Mouse (Mus musculus): ENCODE measurements around the gene Hoxc5. TPM values are rescaled to one million over a fixed set of nuclear protein-coding genes. Genes with fewer than 3 reads are reported as not detected.

Hoxc5 gene
- polyA plus RNA-seq, 1 experiment from 2014 or later: 20.3 TPM

- Histone ChIP-seq H3K4me2 (replicated peaks; ENCODE audit: low read depth, low read length) (no peak overlapping the region), H3K9ac (replicated peaks; ENCODE audit: low read depth, low read length) (no peak overlapping the region), H3K9me3 (ENCODE audit: control insufficient read depth, low read depth, low read length) (no peaks in the 10 kb centered on the region), H3K27me3 (ENCODE audit: control insufficient read depth, insufficient read depth, low read length) (peaks cover 87% of the 10 kb centered on the region), H3K4me1 (ENCODE audit: control insufficient read depth, insufficient read depth, low read length) (no peaks in the 10 kb centered on the region), H3K27ac (ENCODE audit: low read length) (no peak overlapping the region), H3K4me3 (ENCODE audit: low read depth, low read length) (no peak overlapping the region), H3K36me3 (ENCODE audit: control insufficient read depth, insufficient read depth, low read length) (no peaks in the 10 kb centered on the region)
- 3% methylated on average over 34 of the region's 34 CpGs for WGBS
- ATAC-seq (ENCODE audit: insufficient number of reproducible peaks, insufficient read depth, low FRiP score, low read depth): no peak
Measured at GRCm38 (mm10) chr15:102939256-102940155, 27.7 kb upstream of the Hoxc5 start.

GRCm38 (mm10) chr15:102942739-102943467 lies 24.3 kb upstream of the Hoxc5 start:
- no peak overlapping the region; the same call in 1 of the 2 replicates for H3K4me3 ChIP-seq (ENCODE audit: low read depth, low read length)
- H3K4me2 ChIP-seq (replicated peaks; ENCODE audit: low read depth, low read length): 0 out of 2 replicates have a peak overlapping the region, but pooled peaks have one; percentile 17
- H3K27me3 ChIP-seq (ENCODE audit: control insufficient read depth, insufficient read depth, low read length): peaks cover 82% of the 10 kb centered on the region
- H3K36me3 ChIP-seq (ENCODE audit: control insufficient read depth, insufficient read depth, low read length): no peaks in the 10 kb centered on the region
- ATAC-seq (ENCODE audit: insufficient number of reproducible peaks, insufficient read depth, low FRiP score, low read depth): no peak
- no peak overlapping the region for H3K27ac ChIP-seq (ENCODE audit: low read length)
- no peaks in the 10 kb centered on the region for H3K4me1 ChIP-seq (ENCODE audit: control insufficient read depth, insufficient read depth, low read length)
- no peaks in the 10 kb centered on the region for H3K9me3 ChIP-seq (ENCODE audit: control insufficient read depth, low read depth, low read length)
- under 1% methylated on average over 46 of the region's 53 CpGs for WGBS
- no peak overlapping the region for H3K9ac ChIP-seq (replicated peaks; ENCODE audit: low read depth, low read length)

- 5% methylated on average over 5 of the region's 5 CpGs for WGBS
Measured at GRCm38 (mm10) chr15:102943468-102943813, 23.8 kb upstream of the Hoxc5 start.

GRCm38 (mm10) chr15:102945185-102946077 lies 21.8 kb upstream of the Hoxc5 start:
- ATAC-seq (ENCODE audit: insufficient number of reproducible peaks, insufficient read depth, low FRiP score, low read depth): no peak
- no peaks in the 10 kb centered on the region for H3K36me3 ChIP-seq (ENCODE audit: control insufficient read depth, insufficient read depth, low read length)
- H3K4me2 ChIP-seq (replicated peaks; ENCODE audit: low read depth, low read length): no peak overlapping the region
- H3K9me3 ChIP-seq (ENCODE audit: control insufficient read depth, low read depth, low read length): no peaks in the 10 kb centered on the region
- no peak overlapping the region for H3K9ac ChIP-seq (replicated peaks; ENCODE audit: low read depth, low read length)
- H3K27me3 ChIP-seq (ENCODE audit: control insufficient read depth, insufficient read depth, low read length): peaks cover 80% of the 10 kb centered on the region
- 12% methylated on average over 22 of the region's 22 CpGs for WGBS
- no peaks in the 10 kb centered on the region for H3K4me1 ChIP-seq (ENCODE audit: control insufficient read depth, insufficient read depth, low read length)
- no peak overlapping the region for H3K4me3 ChIP-seq (ENCODE audit: low read depth, low read length)
- H3K27ac ChIP-seq (ENCODE audit: low read length): no peak overlapping the region

More at GRCm38 (mm10) chr15:102943468-102943813, 23.8 kb upstream of the Hoxc5 start:
- ATAC-seq (ENCODE audit: insufficient number of reproducible peaks, insufficient read depth, low FRiP score, low read depth): no peak
- Histone ChIP-seq H3K36me3 (ENCODE audit: control insufficient read depth, insufficient read depth, low read length) (no peaks in the 10 kb centered on the region), H3K9me3 (ENCODE audit: control insufficient read depth, low read depth, low read length) (no peaks in the 10 kb centered on the region), H3K27ac (ENCODE audit: low read length) (no peak overlapping the region), H3K4me1 (ENCODE audit: control insufficient read depth, insufficient read depth, low read length) (no peaks in the 10 kb centered on the region), H3K4me2 (replicated peaks; ENCODE audit: low read depth, low read length) (no peak overlapping the region), H3K9ac (replicated peaks; ENCODE audit: low read depth, low read length) (no peak overlapping the region), H3K4me3 (ENCODE audit: low read depth, low read length) (no peak overlapping the region), H3K27me3 (ENCODE audit: control insufficient read depth, insufficient read depth, low read length) (peaks cover 83% of the 10 kb centered on the region)

GRCm38 (mm10) chr15:102947276-102947675 lies 20.0 kb upstream of the Hoxc5 start:
- Histone ChIP-seq H3K9me3 (ENCODE audit: control insufficient read depth, low read depth, low read length) (no peaks in the 10 kb centered on the region), H3K4me1 (ENCODE audit: control insufficient read depth, insufficient read depth, low read length) (no peaks in the 10 kb centered on the region), H3K4me2 (replicated peaks; ENCODE audit: low read depth, low read length) (no peak overlapping the region), H3K4me3 (ENCODE audit: low read depth, low read length) (no peak overlapping the region), H3K27me3 (ENCODE audit: control insufficient read depth, insufficient read depth, low read length) (peaks cover 78% of the 10 kb centered on the region), H3K27ac (ENCODE audit: low read length) (no peak overlapping the region), H3K36me3 (ENCODE audit: control insufficient read depth, insufficient read depth, low read length) (no peaks in the 10 kb centered on the region), H3K9ac (replicated peaks; ENCODE audit: low read depth, low read length) (no peak overlapping the region)
- ATAC-seq (ENCODE audit: insufficient number of reproducible peaks, insufficient read depth, low FRiP score, low read depth): no peak
- WGBS: 1% methylated on average over 9 of the region's 9 CpGs

- H3K4me3 ChIP-seq (ENCODE audit: low read depth, low read length): no peak overlapping the region
- H3K36me3 ChIP-seq (ENCODE audit: control insufficient read depth, insufficient read depth, low read length): no peaks in the 10 kb centered on the region
- H3K4me2 ChIP-seq (replicated peaks; ENCODE audit: low read depth, low read length): no peak overlapping the region
- H3K27me3 ChIP-seq (ENCODE audit: control insufficient read depth, insufficient read depth, low read length): peaks cover 82% of the 10 kb centered on the region
- no peak for ATAC-seq (ENCODE audit: insufficient number of reproducible peaks, insufficient read depth, low FRiP score, low read depth)
- H3K9ac ChIP-seq (replicated peaks; ENCODE audit: low read depth, low read length): no peak overlapping the region
- no peaks in the 10 kb centered on the region for H3K4me1 ChIP-seq (ENCODE audit: control insufficient read depth, insufficient read depth, low read length)
- H3K9me3 ChIP-seq (ENCODE audit: control insufficient read depth, low read depth, low read length): no peaks in the 10 kb centered on the region
- WGBS: 16% methylated on average over 2 of the region's 2 CpGs
- H3K27ac ChIP-seq (ENCODE audit: low read length): no peak overlapping the region
Measured at GRCm38 (mm10) chr15:102948842-102949241, 18.4 kb upstream of the Hoxc5 start.

GRCm38 (mm10) chr15:102949696-102950095 lies 17.5 kb upstream of the Hoxc5 start:
- no peak for ATAC-seq (ENCODE audit: insufficient number of reproducible peaks, insufficient read depth, low FRiP score, low read depth)
- under 1% methylated on average over 20 of the region's 20 CpGs for WGBS
- H3K27me3 ChIP-seq (ENCODE audit: control insufficient read depth, insufficient read depth, low read length): peaks cover 80% of the 10 kb centered on the region

GRCm38 (mm10) chr15:102950877-102951276 lies 16.4 kb upstream of the Hoxc5 start:
- H3K27me3 ChIP-seq (ENCODE audit: control insufficient read depth, insufficient read depth, low read length): peaks cover 75% of the 10 kb centered on the region
- H3K9ac ChIP-seq (replicated peaks; ENCODE audit: low read depth, low read length): no peak overlapping the region
- no peaks in the 10 kb centered on the region for H3K4me1 ChIP-seq (ENCODE audit: control insufficient read depth, insufficient read depth, low read length)
- 6% methylated on average over 2 of the region's 2 CpGs for WGBS
- ATAC-seq (ENCODE audit: insufficient number of reproducible peaks, insufficient read depth, low FRiP score, low read depth): no peak
- H3K4me2 ChIP-seq (replicated peaks; ENCODE audit: low read depth, low read length): no peak overlapping the region
- no peak overlapping the region for H3K27ac ChIP-seq (ENCODE audit: low read length)
- no peak overlapping the region for H3K4me3 ChIP-seq (ENCODE audit: low read depth, low read length)
- no peaks in the 10 kb centered on the region for H3K36me3 ChIP-seq (ENCODE audit: control insufficient read depth, insufficient read depth, low read length)
- no peaks in the 10 kb centered on the region for H3K9me3 ChIP-seq (ENCODE audit: control insufficient read depth, low read depth, low read length)

More at GRCm38 (mm10) chr15:102949696-102950095, 17.5 kb upstream of the Hoxc5 start:
- no peak overlapping the region for H3K4me2 ChIP-seq (replicated peaks; ENCODE audit: low read depth, low read length)
- H3K9me3 ChIP-seq (ENCODE audit: control insufficient read depth, low read depth, low read length): no peaks in the 10 kb centered on the region
- H3K36me3 ChIP-seq (ENCODE audit: control insufficient read depth, insufficient read depth, low read length): no peaks in the 10 kb centered on the region
- H3K4me3 ChIP-seq (ENCODE audit: low read depth, low read length): no peak overlapping the region
- H3K27ac ChIP-seq (ENCODE audit: low read length): no peak overlapping the region
- no peak overlapping the region for H3K9ac ChIP-seq (replicated peaks; ENCODE audit: low read depth, low read length)
- H3K4me1 ChIP-seq (ENCODE audit: control insufficient read depth, insufficient read depth, low read length): no peaks in the 10 kb centered on the region

All from stomach, embryonic 14.5 days (tissue).